In genomic region chr11:24843839-24844738, GRCm38 (mm10) we compare ENCODE assay signal across 15 mouse cellular contexts.
DNase-seq lines count a peak whose midpoint lies in the region; ATAC-seq and TF ChIP-seq lines count a peak whose summit lies in the region.
"Had no signal": no experiment of that assay in that cellular context is flagged by ENCODE, and none has a peak within 500 bp of the region (broad histone marks: within the 10 kb centered on the region; RNA-seq: fewer than 3 reads in every experiment).

No protein-coding gene starts in this region.

- H3K27ac ChIP-seq in lung, postnatal 0 days (ENCODE audit: low read length): no peak overlapping the region
- H3K27ac ChIP-seq: embryonic facial prominence, embryonic 12.5 days; hindbrain, embryonic 12.5 days; intestine, embryonic 15.5 days; kidney, embryonic 15.5 days; liver, embryonic 14.5 days had no signal

- no peak for TF ChIP-seq CTCF in lung, postnatal 0 days (IDR thresholded peaks at IDR 0.05)

- WGBS in lung, postnatal 0 days: 36% methylated on average over 2 of the region's 2 CpGs

- TF ChIP-seq EP300 in lung, postnatal 0 days (IDR thresholded peaks at IDR 0.05): no peak

- intact Hi-C loops in left cerebral cortex, postnatal 10 days (cut with DNase I): no loop called here
- intact Hi-C loops in left cerebral cortex, postnatal 36 days (cut with DNase I): no loop called here

- H3K9me3 ChIP-seq in lung, postnatal 0 days (ENCODE audit: low read length): no peaks in the 10 kb centered on the region
- H3K9me3 ChIP-seq: embryonic facial prominence, embryonic 12.5 days; hindbrain, embryonic 12.5 days; intestine, embryonic 15.5 days; kidney, embryonic 15.5 days had no signal

- ATAC-seq in lung, postnatal 0 days: no peak; the same call in 1 of the 2 replicates
- ATAC-seq: intestine, embryonic 15.5 days had no signal

- no peak overlapping the region for H3K4me2 ChIP-seq in lung, postnatal 0 days (replicated peaks; ENCODE audit: low read depth, low read length)
- H3K4me2 ChIP-seq: embryonic facial prominence, embryonic 12.5 days; hindbrain, embryonic 12.5 days; intestine, embryonic 15.5 days; kidney, embryonic 15.5 days had no signal

- DNase-seq in left cerebral cortex, postnatal 10 days (ENCODE audit: extremely low spot score in 1 of 2, low spot score in 2 of 2): peak; percentile 9 to 45
- no peak for DNase-seq in left cerebral cortex, postnatal 36 days (ENCODE audit: low spot score in 2 of 2)
- peak; percentile 20 for DNase-seq in right cerebral cortex, adult 18-20 months
- DNase-seq in right cerebral cortex, adult 2 months (ENCODE audit: low spot score in 2 of 2): no peak
- DNase-seq in lung, postnatal 0 days (ENCODE audit: low spot score): peak; percentile 29
- no peak for DNase-seq in ovary, postnatal 36 days (ENCODE audit: low spot score)
- no peak for DNase-seq in thymus, postnatal 25 days
- DNase-seq: adrenal gland, postnatal 36 days; cerebellum, postnatal 25 days; gastrocnemius, postnatal 36 days had no signal

- no peak overlapping the region for H3K4me3 ChIP-seq in lung, postnatal 0 days (ENCODE audit: low read depth, low read length)
- H3K4me3 ChIP-seq: embryonic facial prominence, embryonic 12.5 days; hindbrain, embryonic 12.5 days; intestine, embryonic 15.5 days; kidney, embryonic 15.5 days had no signal

- H3K36me3 ChIP-seq in lung, postnatal 0 days (ENCODE audit: insufficient read depth, low read length): no peaks in the 10 kb centered on the region
- H3K36me3 ChIP-seq: embryonic facial prominence, embryonic 12.5 days; hindbrain, embryonic 12.5 days; intestine, embryonic 15.5 days; kidney, embryonic 15.5 days had no signal

- H3K4me1 ChIP-seq in lung, postnatal 0 days (ENCODE audit: insufficient read depth, low read depth, low read length): no peaks in the 10 kb centered on the region
- H3K4me1 ChIP-seq: hindbrain, embryonic 12.5 days; intestine, embryonic 15.5 days; kidney, embryonic 15.5 days had no signal

- H3K9ac ChIP-seq in lung, postnatal 0 days (replicated peaks; ENCODE audit: low read depth): no peak overlapping the region
- H3K9ac ChIP-seq: embryonic facial prominence, embryonic 12.5 days; hindbrain, embryonic 12.5 days; intestine, embryonic 15.5 days; kidney, embryonic 15.5 days; liver, embryonic 14.5 days had no signal

- H3K27me3 ChIP-seq in lung, postnatal 0 days (replicated peaks; ENCODE audit: insufficient read depth, low read length): no peaks in the 10 kb centered on the region
- H3K27me3 ChIP-seq: embryonic facial prominence, embryonic 12.5 days; hindbrain, embryonic 12.5 days; intestine, embryonic 15.5 days; kidney, embryonic 15.5 days had no signal

Comparison
In these comparisons a context has a peak if more than half of its experiments do, and no peak if none do; other contexts are left out.
1. DNase-seq: peak in left cerebral cortex, postnatal 10 days (2 of 2), right cerebral cortex, adult 18-20 months (single experiment) and lung, postnatal 0 days (single experiment); none in left cerebral cortex, postnatal 36 days (0 of 2), right cerebral cortex, adult 2 months (0 of 2), ovary, postnatal 36 days (single experiment) and thymus, postnatal 25 days (single experiment).